Mouse (Mus musculus): ENCODE measurements around the gene 1110059E24Rik.

DNA sequence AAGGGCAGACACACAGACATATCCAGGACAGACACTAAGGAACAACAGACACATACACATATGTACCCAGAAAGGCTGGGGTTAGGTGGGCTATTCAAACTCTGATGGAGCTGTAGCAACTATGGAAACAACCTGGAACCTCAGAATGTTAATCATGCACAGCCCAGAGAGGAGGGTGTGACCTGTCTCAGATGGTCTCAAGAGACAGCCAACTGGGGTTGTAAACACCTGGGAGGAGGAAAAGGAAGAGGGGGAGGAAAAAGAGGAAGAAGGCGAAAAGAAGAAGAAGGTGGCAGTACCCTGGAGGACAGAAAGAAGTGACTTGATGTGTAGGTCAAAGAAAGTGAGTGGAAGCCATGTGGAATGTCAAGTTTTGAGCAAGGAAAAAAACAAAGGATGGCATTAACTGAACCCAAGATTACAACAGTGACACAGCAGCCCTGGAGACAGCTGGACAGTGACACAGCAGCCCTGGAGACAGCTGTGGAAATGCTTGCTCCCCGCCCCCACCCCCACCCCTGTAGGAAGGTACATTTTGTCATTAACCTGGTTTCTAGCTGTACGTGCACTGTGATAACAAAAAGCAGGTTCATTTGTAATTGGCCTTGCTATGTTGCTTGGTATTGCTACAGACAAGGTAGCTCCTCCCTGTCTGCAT is 84.1 kb downstream of the 1110059E24Rik start:
- TF ChIP-seq CTCF (IDR thresholded peaks at IDR 0.05; ENCODE audit: extremely low read depth, insufficient read depth, insufficient read length, insufficient replicate concordance) (no peak), POLR2A (IDR thresholded peaks at IDR 0.05; ENCODE audit: low read depth, low read length) (no peak)

Data from spleen, adult 2 months (tissue).